7 mouse cellular contexts compared by ENCODE assay signal in genomic region chr5:54796953-54797450, GRCm38 (mm10).
DNase-seq lines count a peak whose midpoint lies in the region; ATAC-seq and TF ChIP-seq lines count a peak whose summit lies in the region.

No protein-coding gene starts in this region.

- no peak overlapping the region for H3K4me2 ChIP-seq in forebrain, embryonic 13.5 days
- no peak overlapping the region for H3K4me2 ChIP-seq in neural tube, embryonic 12.5 days (replicated peaks)

- H3K9ac ChIP-seq in forebrain, embryonic 13.5 days: no peak overlapping the region
- H3K9ac ChIP-seq in neural tube, embryonic 12.5 days: no peak overlapping the region

- peak; percentile 96 for ATAC-seq in forebrain, embryonic 13.5 days
- peak; percentile 94 for ATAC-seq in neural tube, embryonic 12.5 days (ENCODE audit: low FRiP score, low read depth)

- H3K27ac ChIP-seq in forebrain, embryonic 13.5 days: no peak overlapping the region
- no peak overlapping the region for H3K27ac ChIP-seq in kidney, adult 2 months (ENCODE audit: insufficient read depth, low read depth, low read length)
- no peak overlapping the region for H3K27ac ChIP-seq in neural tube, embryonic 12.5 days

- no peaks in the 10 kb centered on the region for H3K36me3 ChIP-seq in forebrain, embryonic 13.5 days (ENCODE audit: poor library complexity, severe bottlenecking)
- H3K36me3 ChIP-seq in kidney, adult 2 months (ENCODE audit: control insufficient read depth, insufficient read depth, low read length): no peaks in the 10 kb centered on the region
- H3K36me3 ChIP-seq in neural tube, embryonic 12.5 days: no peaks in the 10 kb centered on the region

- peak; percentile 77; the same call in 1 of the 2 replicates for TF ChIP-seq CTCF in brain, embryonic 14.5 days (IDR thresholded peaks at IDR 0.05; ENCODE audit: borderline replicate concordance, extremely low read depth, insufficient read depth, insufficient read length)
- peak; percentile 41 for TF ChIP-seq CTCF in kidney, adult 2 months (conservative IDR thresholded peaks at IDR 0.05; ENCODE audit: insufficient read depth, insufficient read length, low read depth, low read length)

- H3K27me3 ChIP-seq in forebrain, embryonic 13.5 days: no peaks in the 10 kb centered on the region
- H3K27me3 ChIP-seq in kidney, adult 2 months (replicated peaks; ENCODE audit: control insufficient read depth, insufficient read depth, low read length): no peaks in the 10 kb centered on the region
- no peaks in the 10 kb centered on the region for H3K27me3 ChIP-seq in neural tube, embryonic 12.5 days (replicated peaks)

- intact Hi-C loops in left cerebral cortex, postnatal 36 days (cut with DNase I): loop anchor here (10.0 kb wide), 1 partner anchor 532 kb away; no protein-coding TSS in a partner anchor

- no peaks in the 10 kb centered on the region for H3K9me3 ChIP-seq in forebrain, embryonic 13.5 days (replicated peaks)
- H3K9me3 ChIP-seq in neural tube, embryonic 12.5 days: no peaks in the 10 kb centered on the region

- peak; percentile 23 for DNase-seq in MN1 (ENCODE audit: low spot score)
- DNase-seq in brain, embryonic 14.5 days (ENCODE audit: low read depth): peak; percentile 93
- peak; percentile 6 for DNase-seq in kidney, adult 2 months
- DNase-seq in left cerebral cortex, postnatal 36 days (ENCODE audit: low spot score in 2 of 2): peak; percentile 57 to 60
- no peak for DNase-seq in urinary bladder, adult 18-20 months (ENCODE audit: low spot score in 2 of 2)

- 0 out of 2 replicates have a peak, but pooled peaks cover 5% of the 10 kb centered on the region for H3K4me1 ChIP-seq in forebrain, embryonic 13.5 days
- H3K4me1 ChIP-seq in kidney, adult 2 months (ENCODE audit: control insufficient read depth, insufficient read depth, low read length): no peaks in the 10 kb centered on the region
- no peaks in the 10 kb centered on the region for H3K4me1 ChIP-seq in neural tube, embryonic 12.5 days

- TF ChIP-seq POLR2A in brain, embryonic 14.5 days (IDR thresholded peaks at IDR 0.05; ENCODE audit: borderline replicate concordance, extremely low read depth, insufficient read depth, insufficient read length, poor library complexity, severe bottlenecking): no peak
- TF ChIP-seq POLR2A in kidney, adult 2 months (IDR thresholded peaks at IDR 0.05; ENCODE audit: low read depth, low read length): no peak

- 29% methylated on average over 6 of the region's 6 CpGs for WGBS in forebrain, embryonic 13.5 days
- WGBS in kidney, adult 2 months: 47% methylated on average over 6 of the region's 6 CpGs
- 38% methylated on average over 6 of the region's 6 CpGs for WGBS in neural tube, embryonic 12.5 days

- H3K4me3 ChIP-seq in forebrain, embryonic 13.5 days: no peak overlapping the region
- H3K4me3 ChIP-seq in kidney, adult 2 months (ENCODE audit: insufficient read depth, low read depth, low read length): no peak overlapping the region
- H3K4me3 ChIP-seq in neural tube, embryonic 12.5 days: no peak overlapping the region

Comparison
In these comparisons a context has a peak if more than half of its experiments do, and no peak if none do; other contexts are left out.
1. DNase-seq: peak in MN1 (single experiment), brain, embryonic 14.5 days (single experiment), kidney, adult 2 months (single experiment) and left cerebral cortex, postnatal 36 days (2 of 2); none in urinary bladder, adult 18-20 months (0 of 2).